Mouse (Mus musculus): Measurements from ENCODE around the gene D630003M21Rik. TPM values are rescaled to one million over a fixed set of nuclear protein-coding genes. Genes with fewer than 3 reads are reported as not detected.

The D630003M21Rik gene
- polyA plus RNA-seq, 1 experiment from 2014 or later: 4.7 TPM

- ATAC-seq (ENCODE audit: insufficient read depth, low FRiP score): peak; percentile 51
- peaks cover 16% of the 10 kb centered on the region for H3K4me1 ChIP-seq (ENCODE audit: control insufficient read depth, insufficient read depth, low read length)
- peak overlapping the region; percentile 59 for H3K9ac ChIP-seq (ENCODE audit: low read length)
- H3K36me3 ChIP-seq (ENCODE audit: control insufficient read depth, insufficient read depth, low read length): no peaks in the 10 kb centered on the region
- no peaks in the 10 kb centered on the region for H3K27me3 ChIP-seq (ENCODE audit: control insufficient read depth, insufficient read depth, low read length)
- H3K4me2 ChIP-seq (ENCODE audit: low read depth, low read length): peak overlapping the region; percentile 55
- H3K4me3 ChIP-seq (replicated peaks; ENCODE audit: low read length): peak overlapping the region; percentile 38
- 19% methylated on average over 18 of the region's 18 CpGs for WGBS
- peak overlapping the region; percentile 74 for H3K27ac ChIP-seq (ENCODE audit: low read length)
- H3K9me3 ChIP-seq (replicated peaks; ENCODE audit: control insufficient read depth, low read length): 0 out of 2 replicates have a peak, but pooled peaks cover 3% of the 10 kb centered on the region
Measured at GRCm38 (mm10) chr2:158179370-158180111, 49.5 kb downstream of the D630003M21Rik start.

- peak overlapping the region; percentile 55 for H3K4me2 ChIP-seq (ENCODE audit: low read depth, low read length)
- H3K36me3 ChIP-seq (ENCODE audit: control insufficient read depth, insufficient read depth, low read length): no peaks in the 10 kb centered on the region
- peak overlapping the region; percentile 59 for H3K9ac ChIP-seq (ENCODE audit: low read length)
- H3K9me3 ChIP-seq (replicated peaks; ENCODE audit: control insufficient read depth, low read length): 0 out of 2 replicates have a peak, but pooled peaks cover 3% of the 10 kb centered on the region
- H3K4me3 ChIP-seq (replicated peaks; ENCODE audit: low read length): peak overlapping the region; percentile 38
- 7% methylated on average over 18 of the region's 19 CpGs for WGBS
- peak; percentile 87 for ATAC-seq (ENCODE audit: insufficient read depth, low FRiP score)
- peaks cover 16% of the 10 kb centered on the region for H3K4me1 ChIP-seq (ENCODE audit: control insufficient read depth, insufficient read depth, low read length)
- no peaks in the 10 kb centered on the region for H3K27me3 ChIP-seq (ENCODE audit: control insufficient read depth, insufficient read depth, low read length)
- H3K27ac ChIP-seq (ENCODE audit: low read length): peak overlapping the region; percentile 74
Measured at GRCm38 (mm10) chr2:158178696-158179369, 50.2 kb downstream of the D630003M21Rik start.

- H3K27ac ChIP-seq (ENCODE audit: low read length): 0 out of 2 replicates have a peak overlapping the region, but pooled peaks have one; percentile 74
- peaks cover 16% of the 10 kb centered on the region for H3K4me1 ChIP-seq (ENCODE audit: control insufficient read depth, insufficient read depth, low read length)
- H3K36me3 ChIP-seq (ENCODE audit: control insufficient read depth, insufficient read depth, low read length): no peaks in the 10 kb centered on the region
- H3K27me3 ChIP-seq (ENCODE audit: control insufficient read depth, insufficient read depth, low read length): no peaks in the 10 kb centered on the region
- WGBS: 72% methylated on average over 4 of the region's 4 CpGs
- H3K9me3 ChIP-seq (replicated peaks; ENCODE audit: control insufficient read depth, low read length): 0 out of 2 replicates have a peak, but pooled peaks cover 3% of the 10 kb centered on the region
- H3K4me3 ChIP-seq (replicated peaks; ENCODE audit: low read length): no peak overlapping the region
- H3K4me2 ChIP-seq (ENCODE audit: low read depth, low read length): no peak overlapping the region
- ATAC-seq (ENCODE audit: insufficient read depth, low FRiP score): no peak
- no peak overlapping the region for H3K9ac ChIP-seq (ENCODE audit: low read length)
Measured at GRCm38 (mm10) chr2:158178139-158178538, 50.9 kb downstream of the D630003M21Rik start.

GRCm38 (mm10) chr2:158177574-158177973, 51.4 kb downstream of the D630003M21Rik start:
- WGBS: 87% methylated on average over 3 of the region's 3 CpGs
- no peak overlapping the region for H3K4me2 ChIP-seq (ENCODE audit: low read depth, low read length)
- H3K9ac ChIP-seq (ENCODE audit: low read length): no peak overlapping the region
- H3K36me3 ChIP-seq (ENCODE audit: control insufficient read depth, insufficient read depth, low read length): no peaks in the 10 kb centered on the region
- no peaks in the 10 kb centered on the region for H3K27me3 ChIP-seq (ENCODE audit: control insufficient read depth, insufficient read depth, low read length)
- H3K27ac ChIP-seq (ENCODE audit: low read length): no peak overlapping the region
- H3K4me3 ChIP-seq (replicated peaks; ENCODE audit: low read length): no peak overlapping the region
- ATAC-seq (ENCODE audit: insufficient read depth, low FRiP score): no peak
- H3K9me3 ChIP-seq (replicated peaks; ENCODE audit: control insufficient read depth, low read length): 0 out of 2 replicates have a peak, but pooled peaks cover 3% of the 10 kb centered on the region
- H3K4me1 ChIP-seq (ENCODE audit: control insufficient read depth, insufficient read depth, low read length): peaks cover 16% of the 10 kb centered on the region

GRCm38 (mm10) chr2:158176763-158177162, 52.3 kb downstream of the D630003M21Rik start:
- no peaks in the 10 kb centered on the region for H3K36me3 ChIP-seq (ENCODE audit: control insufficient read depth, insufficient read depth, low read length)
- WGBS: 93% methylated on average over 9 of the region's 9 CpGs
- H3K4me2 ChIP-seq (ENCODE audit: low read depth, low read length): no peak overlapping the region

GRCm38 (mm10) chr2:158175433-158175832, 53.6 kb downstream of the D630003M21Rik start:
- no peak overlapping the region for H3K9ac ChIP-seq (ENCODE audit: low read length)
- H3K9me3 ChIP-seq (replicated peaks; ENCODE audit: control insufficient read depth, low read length): no peaks in the 10 kb centered on the region
- no peaks in the 10 kb centered on the region for H3K27me3 ChIP-seq (ENCODE audit: control insufficient read depth, insufficient read depth, low read length)
- no peaks in the 10 kb centered on the region for H3K36me3 ChIP-seq (ENCODE audit: control insufficient read depth, insufficient read depth, low read length)
- ATAC-seq (ENCODE audit: insufficient read depth, low FRiP score): no peak
- H3K4me3 ChIP-seq (replicated peaks; ENCODE audit: low read length): no peak overlapping the region
- H3K4me1 ChIP-seq (ENCODE audit: control insufficient read depth, insufficient read depth, low read length): peaks cover 16% of the 10 kb centered on the region
- H3K27ac ChIP-seq (ENCODE audit: low read length): no peak overlapping the region
- no peak overlapping the region for H3K4me2 ChIP-seq (ENCODE audit: low read depth, low read length)
- 55% methylated on average over 3 of the region's 3 CpGs for WGBS

More at GRCm38 (mm10) chr2:158176763-158177162, 52.3 kb downstream of the D630003M21Rik start:
- Histone ChIP-seq H3K27ac (ENCODE audit: low read length) (no peak overlapping the region), H3K27me3 (ENCODE audit: control insufficient read depth, insufficient read depth, low read length) (no peaks in the 10 kb centered on the region), H3K9me3 (replicated peaks; ENCODE audit: control insufficient read depth, low read length) (0 out of 2 replicates have a peak, but pooled peaks cover 3% of the 10 kb centered on the region), H3K4me1 (ENCODE audit: control insufficient read depth, insufficient read depth, low read length) (peaks cover 16% of the 10 kb centered on the region), H3K4me3 (replicated peaks; ENCODE audit: low read length) (no peak overlapping the region), H3K9ac (ENCODE audit: low read length) (no peak overlapping the region)
- ATAC-seq (ENCODE audit: insufficient read depth, low FRiP score): no peak

- no peaks in the 10 kb centered on the region for H3K27me3 ChIP-seq (ENCODE audit: control insufficient read depth, insufficient read depth, low read length)
- H3K9ac ChIP-seq (ENCODE audit: low read length): no peak overlapping the region
- H3K27ac ChIP-seq (ENCODE audit: low read length): no peak overlapping the region
- 82% methylated on average over 15 of the region's 15 CpGs for WGBS
- no peak for ATAC-seq (ENCODE audit: insufficient read depth, low FRiP score)
- H3K4me1 ChIP-seq (ENCODE audit: control insufficient read depth, insufficient read depth, low read length): peaks cover 14% of the 10 kb centered on the region
- no peaks in the 10 kb centered on the region for H3K36me3 ChIP-seq (ENCODE audit: control insufficient read depth, insufficient read depth, low read length)
- H3K4me3 ChIP-seq (replicated peaks; ENCODE audit: low read length): no peak overlapping the region
- no peak overlapping the region for H3K4me2 ChIP-seq (ENCODE audit: low read depth, low read length)
- no peaks in the 10 kb centered on the region for H3K9me3 ChIP-seq (replicated peaks; ENCODE audit: control insufficient read depth, low read length)
Measured at GRCm38 (mm10) chr2:158174958-158175357, 54.1 kb downstream of the D630003M21Rik start.

- no peak overlapping the region for H3K9ac ChIP-seq (ENCODE audit: low read length)
- no peak overlapping the region for H3K27ac ChIP-seq (ENCODE audit: low read length)
- H3K4me1 ChIP-seq (ENCODE audit: control insufficient read depth, insufficient read depth, low read length): peaks cover 9% of the 10 kb centered on the region
- WGBS: 73% methylated on average over 5 of the region's 5 CpGs
- no peak overlapping the region for H3K4me2 ChIP-seq (ENCODE audit: low read depth, low read length)
- ATAC-seq (ENCODE audit: insufficient read depth, low FRiP score): no peak
- H3K27me3 ChIP-seq (ENCODE audit: control insufficient read depth, insufficient read depth, low read length): no peaks in the 10 kb centered on the region
- no peaks in the 10 kb centered on the region for H3K36me3 ChIP-seq (ENCODE audit: control insufficient read depth, insufficient read depth, low read length)
- no peak overlapping the region for H3K4me3 ChIP-seq (replicated peaks; ENCODE audit: low read length)
- H3K9me3 ChIP-seq (replicated peaks; ENCODE audit: control insufficient read depth, low read length): no peaks in the 10 kb centered on the region
Measured at GRCm38 (mm10) chr2:158174438-158174837, 54.6 kb downstream of the D630003M21Rik start.

GRCm38 (mm10) chr2:158170394-158170793, 58.6 kb downstream of the D630003M21Rik start:
- Histone ChIP-seq H3K27me3 (ENCODE audit: control insufficient read depth, insufficient read depth, low read length) (no peaks in the 10 kb centered on the region), H3K4me2 (ENCODE audit: low read depth, low read length) (no peak overlapping the region), H3K27ac (ENCODE audit: low read length) (no peak overlapping the region), H3K4me1 (ENCODE audit: control insufficient read depth, insufficient read depth, low read length) (peaks cover 18% of the 10 kb centered on the region), H3K36me3 (ENCODE audit: control insufficient read depth, insufficient read depth, low read length) (no peaks in the 10 kb centered on the region), H3K4me3 (replicated peaks; ENCODE audit: low read length) (no peak overlapping the region), H3K9ac (ENCODE audit: low read length) (no peak overlapping the region), H3K9me3 (replicated peaks; ENCODE audit: control insufficient read depth, low read length) (no peaks in the 10 kb centered on the region)
- ATAC-seq (ENCODE audit: insufficient read depth, low FRiP score): no peak
- WGBS: 85% methylated on average over 2 of the region's 2 CpGs
